Mouse (Mus musculus) CH12.LX (cell line): ENCODE data around the gene Rad9a.

Experiments
- BHLHE40 ChIP-seq: IDR thresholded peaks from 2 replicates; pipeline ENCODE4 v1.6.1; 2011; ENCODE audit warnings: mild to moderate bottlenecking, low read depth, low read length, improper control_type of control experiment
- CHD2 ChIP-seq: IDR thresholded peaks from 2 replicates; pipeline ENCODE4 v1.6.1; 2011; ENCODE audit warnings: low read length, improper control_type of control experiment
- CTCF ChIP-seq, 2 experiments: IDR thresholded peaks in 1 of 2; conservative IDR thresholded peaks in 1 of 2; 2 replicates each; pipeline ENCODE4 v1.5.1; 2011 to 2012; ENCODE audit warnings: low read depth in 2 of 2, low read length in 2 of 2, improper control_type of control experiment in 1 of 2, inconsistent platforms in 1 of 2, mild to moderate bottlenecking in 1 of 2, moderate library complexity in 1 of 2
- EP300 ChIP-seq: IDR thresholded peaks from 2 replicates; pipeline ENCODE4 v1.6.1; 2011; ENCODE audit warnings: low read length, improper control_type of control experiment
- HCFC1 ChIP-seq: IDR thresholded peaks from 2 replicates; pipeline ENCODE4 v1.6.1; 2012; ENCODE audit warnings: low read depth, mild to moderate bottlenecking, inconsistent platforms, low read length, improper control_type of control experiment
- JUND ChIP-seq: conservative IDR thresholded peaks from 2 replicates; pipeline ENCODE4 v1.6.1; 2011; ENCODE audit warnings: low read depth, low read length, improper control_type of control experiment
- MAX ChIP-seq: IDR thresholded peaks from 2 replicates; pipeline ENCODE4 v1.6.1; 2011; ENCODE audit warnings: low read length, improper control_type of control experiment
- MXI1 ChIP-seq: IDR thresholded peaks from 2 replicates; pipeline ENCODE4 v1.6.1; 2011; ENCODE audit warnings: mild to moderate bottlenecking, low read depth, low read length, improper control_type of control experiment
- NRF1 ChIP-seq: IDR thresholded peaks from 2 replicates; pipeline ENCODE4 v1.6.1; 2014; ENCODE audit warnings: low read depth, mild to moderate bottlenecking, inconsistent platforms, low read length, improper control_type of control experiment, moderate library complexity
- PAX5 ChIP-seq: IDR thresholded peaks from 2 replicates; pipeline ENCODE4 v1.6.1; 2012; ENCODE audit warnings: low read length, inconsistent platforms, mixed read lengths
- POLR2A ChIP-seq: IDR thresholded peaks from 2 replicates; pipeline ENCODE4 v1.6.1; 2011; ENCODE audit warnings: low read depth, mild to moderate bottlenecking, improper control_type of control experiment, low read length
- POLR2AphosphoS2 ChIP-seq: IDR thresholded peaks from 2 replicates; pipeline ENCODE4 v1.6.1; 2011; ENCODE audit warnings: low read depth, low read length, improper control_type of control experiment
- TBP ChIP-seq: conservative IDR thresholded peaks from 2 replicates; pipeline ENCODE4 v1.6.1; 2011; ENCODE audit warnings: low read depth, low read length, improper control_type of control experiment
- ZNF384 ChIP-seq: IDR thresholded peaks from 2 replicates; pipeline ENCODE4 v1.6.1; 2012; ENCODE audit warnings: low read depth, low read length, improper control_type of control experiment, inconsistent platforms

GRCm38 (mm10) chr19:4229451-4230076, 28.1 kb upstream of the Rad9a start:
- TF ChIP-seq CTCF (conservative IDR thresholded peaks at IDR 0.05 in 1 of 2, IDR thresholded peaks at IDR 0.05 in 1 of 2; ENCODE audit: low read depth in 2 of 2, low read length in 2 of 2) (no peak), CHD2 (no peak), POLR2A (no peak), NRF1 (no peak), MAX (no peak), MXI1 (no peak), PAX5 (no peak), POLR2AphosphoS2 (no peak), TBP (no peak), ZNF384 (no peak), BHLHE40 (no peak), EP300 (no peak), HCFC1 (no peak), JUND (no peak)
